Mouse (Mus musculus) monocyte, adult 5-6 weeks (primary cell): Measurements from ENCODE around the gene Rarres1. TPM values are rescaled to one million over a fixed set of nuclear protein-coding genes. Genes with fewer than 3 reads are reported as not detected.

Experiments used
- ATAC-seq: fragments of 153-309, 156-312 bp; replicated peaks from 2 replicates; pipeline ENCODE4 v1.8.0; 2017; ENCODE audit warnings: mild to moderate bottlenecking; ENCODE audit not compliant: low TSS enrichment, insufficient number of reproducible peaks, severe bottlenecking, poor library complexity, low FRiP score
- total RNA-seq: library from RNA; stranded (forward); fragments of 200-1000, 200-491, 200-594 nt; gene quantifications from 3 replicates; pipeline ENCODE4 v1.2.3, GENCODE M21; 2017

Gene Rarres1
- total RNA-seq, 1 experiment from 2014 or later, result not detected

GRCm38 (mm10) chr3:67497998-67498397 lies 17.3 kb downstream of the Rarres1 start:
- no peak for ATAC-seq

- ATAC-seq, result no peak
Observed at GRCm38 (mm10) chr3:67496310-67496709, 19.0 kb downstream of the Rarres1 start.

GRCm38 (mm10) chr3:67493132-67493531 lies 22.2 kb downstream of the Rarres1 start:
- ATAC-seq, result no peak

- no peak for ATAC-seq
Observed at GRCm38 (mm10) chr3:67492086-67492869, 23.0 kb downstream of the Rarres1 start.

- ATAC-seq, result no peak
Observed at GRCm38 (mm10) chr3:67490156-67490555, 25.2 kb downstream of the Rarres1 start.

- no peak for ATAC-seq
Observed at GRCm38 (mm10) chr3:67485233-67485632, 30.1 kb downstream of the Rarres1 start.

GRCm38 (mm10) chr3:67482400-67482799 lies 32.9 kb downstream of the Rarres1 start:
- no peak for ATAC-seq

GRCm38 (mm10) chr3:67479806-67480205 lies 35.5 kb downstream of the Rarres1 start:
- ATAC-seq, result no peak

- ATAC-seq, result no peak
Observed at GRCm38 (mm10) chr3:67473438-67473837, 41.9 kb downstream of the Rarres1 start.

- no peak for ATAC-seq
Observed at GRCm38 (mm10) chr3:67471408-67472127, 43.8 kb downstream of the Rarres1 start.

- no peak for ATAC-seq
Observed at GRCm38 (mm10) chr3:67467281-67467680, 48.0 kb downstream of the Rarres1 start.

GRCm38 (mm10) chr3:67466576-67466975 lies 48.7 kb downstream of the Rarres1 start:
- ATAC-seq, result no peak

- ATAC-seq, result peak; percentile 61; the same call in 1 of the 2 replicates
Observed at GRCm38 (mm10) chr3:67463450-67464372, 51.6 kb downstream of the Rarres1 start, which contains the start of gene Lxn. Lxn (minus strand) TSS chr3:67463926.

GRCm38 (mm10) chr3:67463001-67463400 lies 52.3 kb downstream of the Rarres1 start:
- ATAC-seq, result no peak

GRCm38 (mm10) chr3:67462578-67462977 lies 52.7 kb downstream of the Rarres1 start:
- ATAC-seq, result no peak

- no peak for ATAC-seq
Observed at GRCm38 (mm10) chr3:67462015-67462414, 53.3 kb downstream of the Rarres1 start.

GRCm38 (mm10) chr3:67459881-67460280 lies 55.4 kb downstream of the Rarres1 start:
- ATAC-seq, result no peak

- no peak for ATAC-seq
Observed at GRCm38 (mm10) chr3:67450601-67451210, 64.6 kb downstream of the Rarres1 start.

GRCm38 (mm10) chr3:67449660-67450059 lies 65.7 kb downstream of the Rarres1 start:
- ATAC-seq, result no peak
